Mouse (Mus musculus): ENCODE results near the gene Npff. TPM values are rescaled to one million over a fixed set of nuclear protein-coding genes. Genes with fewer than 3 reads are reported as not detected.

Gene Npff
- polyA plus RNA-seq, 1 experiment from 2014 or later: 2.0 TPM

DNA sequence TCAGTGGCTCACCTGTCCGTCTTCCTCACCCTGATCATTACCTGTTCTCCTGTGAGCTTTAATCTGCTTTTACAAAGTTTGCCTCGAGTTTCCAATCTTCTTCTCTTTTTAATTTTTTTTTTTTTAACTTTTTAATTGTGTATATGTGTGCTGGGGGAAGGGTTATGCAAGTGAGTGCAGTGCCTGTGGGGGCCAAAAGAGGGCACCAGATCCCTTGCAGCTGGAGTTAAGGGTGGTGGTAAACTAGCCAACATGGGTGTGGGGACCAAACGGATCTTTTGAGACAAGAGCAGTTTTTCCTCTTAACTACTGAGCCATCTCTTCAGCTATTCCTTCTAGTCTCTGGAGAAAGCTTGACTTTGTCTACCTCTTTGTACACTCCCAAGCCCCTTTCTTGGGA lies 3.2 kb upstream of the Npff start:
- Histone ChIP-seq H3K9me3 (replicated peaks; ENCODE audit: control insufficient read depth, low read length) (no peaks in the 10 kb centered on the region), H3K27ac (ENCODE audit: low read length) (no peak overlapping the region), H3K36me3 (ENCODE audit: control insufficient read depth, insufficient read depth, low read length) (peaks cover 18% of the 10 kb centered on the region; the same call in 1 of the 2 replicates), H3K4me1 (ENCODE audit: control insufficient read depth, insufficient read depth, low read length) (no peaks in the 10 kb centered on the region), H3K9ac (ENCODE audit: low read length) (no peak overlapping the region), H3K4me2 (ENCODE audit: low read depth, low read length) (no peak overlapping the region), H3K27me3 (ENCODE audit: control insufficient read depth, insufficient read depth, low read length) (no peaks in the 10 kb centered on the region), H3K4me3 (replicated peaks; ENCODE audit: low read length) (no peak overlapping the region)
- ATAC-seq (ENCODE audit: insufficient read depth, low FRiP score): no peak
- WGBS: 70% methylated on average over 3 of the region's 3 CpGs

DNA sequence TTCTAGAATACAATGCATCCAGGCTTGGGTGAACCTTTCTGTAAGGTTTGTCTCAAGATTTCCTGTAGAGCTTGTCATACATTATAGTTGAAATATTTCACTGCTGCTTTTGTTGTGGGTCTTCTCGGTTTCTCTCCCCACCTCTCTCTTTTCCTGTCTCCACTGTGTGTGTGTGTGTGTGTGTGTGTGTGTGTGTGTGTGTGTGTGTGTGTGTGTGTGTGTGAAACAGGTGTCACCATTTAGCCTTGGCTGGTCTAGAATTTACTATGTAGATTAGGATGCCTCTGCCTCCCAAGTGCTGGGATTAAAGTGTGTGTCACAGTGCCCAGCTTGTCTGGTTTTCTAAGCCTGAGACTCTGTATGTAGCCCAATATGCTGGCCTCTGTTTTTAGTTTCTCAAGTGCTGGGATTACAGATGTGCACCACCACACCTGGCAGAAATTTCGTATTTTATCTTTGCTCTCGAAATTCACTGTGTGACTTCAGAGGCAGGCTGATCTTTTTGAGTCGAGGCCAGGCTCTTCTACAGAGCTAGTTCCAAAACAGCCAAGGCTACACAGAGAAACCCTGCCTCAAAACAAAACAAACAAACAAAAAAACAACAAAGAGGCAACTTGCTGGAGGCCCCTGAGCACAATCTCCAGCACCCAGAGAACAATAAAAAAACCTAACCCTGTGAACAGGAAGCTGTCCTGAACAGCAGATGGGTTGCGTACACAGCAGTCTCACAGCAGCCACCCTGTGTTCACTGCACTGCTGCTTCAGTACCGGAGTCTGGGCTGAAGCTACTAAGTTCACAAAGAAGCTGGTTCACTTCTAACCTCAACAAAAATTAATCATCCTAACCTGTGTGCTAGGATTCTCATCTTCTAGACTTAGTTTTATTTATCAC lies 1.6 kb upstream of the Npff start:
- ATAC-seq (ENCODE audit: insufficient read depth, low FRiP score): no peak
- peaks cover 23% of the 10 kb centered on the region for H3K36me3 ChIP-seq (ENCODE audit: control insufficient read depth, insufficient read depth, low read length)
- no peak overlapping the region for H3K27ac ChIP-seq (ENCODE audit: low read length)
- H3K4me3 ChIP-seq (replicated peaks; ENCODE audit: low read length): no peak overlapping the region
- no peaks in the 10 kb centered on the region for H3K27me3 ChIP-seq (ENCODE audit: control insufficient read depth, insufficient read depth, low read length)
- no peak overlapping the region for H3K9ac ChIP-seq (ENCODE audit: low read length)
- no peaks in the 10 kb centered on the region for H3K4me1 ChIP-seq (ENCODE audit: control insufficient read depth, insufficient read depth, low read length)
- 74% methylated on average over 6 of the region's 6 CpGs for WGBS
- no peaks in the 10 kb centered on the region for H3K9me3 ChIP-seq (replicated peaks; ENCODE audit: control insufficient read depth, low read length)
- H3K4me2 ChIP-seq (ENCODE audit: low read depth, low read length): no peak overlapping the region

DNA sequence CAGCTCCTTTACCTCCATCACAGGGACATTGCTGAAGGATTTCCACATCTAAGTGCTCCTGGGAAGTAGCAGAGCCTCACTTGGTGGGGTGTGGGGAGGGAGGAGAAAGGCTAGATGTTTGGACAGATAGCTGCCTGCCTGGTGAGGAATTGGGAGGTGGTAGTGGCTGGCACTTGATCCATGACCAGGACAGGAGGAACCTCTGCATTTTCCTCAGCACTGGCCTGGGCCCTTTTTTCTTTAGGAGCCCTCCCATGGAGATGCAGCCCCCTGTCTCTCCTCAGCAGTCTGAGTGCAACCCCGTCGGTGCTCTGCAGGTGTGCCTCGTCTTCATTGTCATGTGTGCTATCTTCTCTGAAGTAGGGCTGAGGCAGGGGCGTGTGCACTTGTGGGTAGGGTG lies 3.3 kb downstream of the Npff start:
- Histone ChIP-seq H3K27me3 (ENCODE audit: control insufficient read depth, insufficient read depth, low read length) (no peaks in the 10 kb centered on the region), H3K9ac (ENCODE audit: low read length) (no peak overlapping the region), H3K4me3 (replicated peaks; ENCODE audit: low read length) (no peak overlapping the region), H3K27ac (ENCODE audit: low read length) (no peak overlapping the region), H3K36me3 (ENCODE audit: control insufficient read depth, insufficient read depth, low read length) (peaks cover 8% of the 10 kb centered on the region; the same call in 1 of the 2 replicates), H3K9me3 (replicated peaks; ENCODE audit: control insufficient read depth, low read length) (no peaks in the 10 kb centered on the region), H3K4me1 (ENCODE audit: control insufficient read depth, insufficient read depth, low read length) (peaks cover 18% of the 10 kb centered on the region), H3K4me2 (ENCODE audit: low read depth, low read length) (no peak overlapping the region)
- 70% methylated on average over 4 of the region's 4 CpGs for WGBS
- no peak for ATAC-seq (ENCODE audit: insufficient read depth, low FRiP score)

DNA sequence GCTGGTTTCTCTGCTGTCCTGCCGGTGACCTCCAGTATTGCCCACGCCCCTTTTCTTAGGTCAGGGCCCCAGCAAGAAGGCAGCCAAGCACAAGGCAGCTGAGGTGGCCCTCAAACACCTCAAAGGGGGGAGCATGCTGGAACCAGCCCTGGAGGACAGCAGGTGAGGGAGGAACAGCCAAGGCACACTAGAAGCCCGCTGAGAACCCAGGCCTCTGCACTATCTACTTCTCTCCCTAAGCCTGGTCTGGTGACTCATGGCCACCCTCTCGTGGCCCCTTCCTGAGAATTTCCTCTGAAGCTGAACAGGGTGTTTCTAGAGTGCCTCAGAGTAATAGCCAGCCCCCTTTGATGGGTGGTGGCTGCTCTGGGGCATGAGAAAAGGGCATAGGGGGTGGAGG lies 4.3 kb downstream of the Npff start:
- H3K4me1 ChIP-seq (ENCODE audit: control insufficient read depth, insufficient read depth, low read length): peaks cover 28% of the 10 kb centered on the region
- H3K36me3 ChIP-seq (ENCODE audit: control insufficient read depth, insufficient read depth, low read length): peaks cover 8% of the 10 kb centered on the region; the same call in 1 of the 2 replicates
- no peaks in the 10 kb centered on the region for H3K27me3 ChIP-seq (ENCODE audit: control insufficient read depth, insufficient read depth, low read length)
- H3K4me2 ChIP-seq (ENCODE audit: low read depth, low read length): no peak overlapping the region
- peak overlapping the region; percentile 44; the same call in 1 of the 2 replicates for H3K9ac ChIP-seq (ENCODE audit: low read length)
- WGBS: 50% methylated on average over 4 of the region's 4 CpGs
- no peak overlapping the region for H3K27ac ChIP-seq (ENCODE audit: low read length)
- H3K9me3 ChIP-seq (replicated peaks; ENCODE audit: control insufficient read depth, low read length): no peaks in the 10 kb centered on the region
- no peak for ATAC-seq (ENCODE audit: insufficient read depth, low FRiP score)
- H3K4me3 ChIP-seq (replicated peaks; ENCODE audit: low read length): no peak overlapping the region

DNA sequence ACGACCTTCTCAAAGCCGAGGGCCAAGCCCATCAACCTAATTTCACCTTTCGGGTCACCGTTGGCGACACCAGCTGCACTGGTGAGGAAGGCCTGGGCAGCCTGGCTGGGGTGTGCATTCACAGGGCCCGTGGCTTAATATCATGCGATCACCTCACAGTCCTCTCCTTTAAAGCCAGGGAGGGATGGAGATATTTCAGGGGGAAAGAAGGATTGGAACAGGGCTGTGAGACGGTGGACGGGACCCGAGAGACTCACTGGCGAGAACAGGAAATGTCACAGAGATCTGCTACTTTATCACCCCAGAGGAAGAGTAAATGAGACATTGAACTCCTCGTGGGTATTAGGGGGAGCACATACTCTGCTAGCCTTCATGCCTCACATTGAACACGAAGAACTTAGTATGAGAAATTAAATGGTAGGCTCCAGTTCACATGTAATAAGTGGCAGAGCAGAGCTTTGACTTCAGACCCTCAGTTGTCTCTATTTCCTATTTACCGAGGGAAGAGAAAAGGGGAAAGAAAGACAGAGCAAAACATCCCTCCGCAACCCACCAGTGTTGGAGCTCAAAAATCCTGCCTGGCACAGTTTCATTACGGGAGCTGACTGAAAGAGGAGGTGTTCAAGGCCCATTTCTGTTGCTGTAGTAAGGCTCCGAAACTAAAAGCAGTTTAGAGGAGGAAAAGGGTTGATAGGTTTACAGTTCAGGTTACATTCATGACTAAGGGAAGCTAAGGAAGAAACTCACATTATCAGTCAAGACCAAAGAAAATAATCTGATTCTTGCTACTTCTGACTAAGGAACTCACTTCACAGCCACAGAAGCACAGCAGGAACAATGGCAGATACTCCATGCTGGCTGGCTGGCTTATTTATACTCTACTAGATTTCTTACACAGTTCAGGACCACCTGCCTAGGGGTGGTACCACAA lies 5.3 kb downstream of the Npff start:
- H3K27ac ChIP-seq (ENCODE audit: low read length): peak overlapping the region; percentile 98
- peak overlapping the region; percentile 79 for H3K9ac ChIP-seq (ENCODE audit: low read length)
- 50% methylated on average over 17 of the region's 17 CpGs for WGBS
- H3K27me3 ChIP-seq (ENCODE audit: control insufficient read depth, insufficient read depth, low read length): no peaks in the 10 kb centered on the region
- peak overlapping the region; percentile 80 for H3K4me2 ChIP-seq (ENCODE audit: low read depth, low read length)
- no peak for ATAC-seq (ENCODE audit: insufficient read depth, low FRiP score)
- H3K9me3 ChIP-seq (replicated peaks; ENCODE audit: control insufficient read depth, low read length): no peaks in the 10 kb centered on the region
- peaks cover 28% of the 10 kb centered on the region for H3K4me1 ChIP-seq (ENCODE audit: control insufficient read depth, insufficient read depth, low read length)
- peaks cover 8% of the 10 kb centered on the region; the same call in 1 of the 2 replicates for H3K36me3 ChIP-seq (ENCODE audit: control insufficient read depth, insufficient read depth, low read length)
- H3K4me3 ChIP-seq (replicated peaks; ENCODE audit: low read length): peak overlapping the region; percentile 57

DNA sequence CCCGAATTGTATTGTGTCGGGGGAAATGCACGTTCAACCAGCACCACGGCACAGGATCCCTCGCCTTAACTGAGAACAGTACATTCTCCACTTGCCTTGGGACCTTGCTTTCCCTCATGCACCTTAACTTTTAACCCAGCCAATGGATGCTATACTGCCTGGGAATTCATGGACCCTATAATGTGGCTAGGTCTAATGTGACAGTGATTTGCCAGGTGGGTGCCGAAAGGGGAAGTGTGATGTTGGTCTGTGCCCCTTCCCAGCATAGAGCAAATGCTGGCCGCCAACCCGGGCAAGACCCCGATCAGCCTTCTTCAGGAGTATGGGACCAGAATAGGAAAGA lies 5.9 kb downstream of the Npff start:
- Histone ChIP-seq H3K27me3 (ENCODE audit: control insufficient read depth, insufficient read depth, low read length) (no peaks in the 10 kb centered on the region), H3K9me3 (replicated peaks; ENCODE audit: control insufficient read depth, low read length) (no peaks in the 10 kb centered on the region), H3K36me3 (ENCODE audit: control insufficient read depth, insufficient read depth, low read length) (peaks cover 8% of the 10 kb centered on the region; the same call in 1 of the 2 replicates), H3K27ac (ENCODE audit: low read length) (peak overlapping the region; percentile 98), H3K4me2 (ENCODE audit: low read depth, low read length) (peak overlapping the region; percentile 80), H3K9ac (ENCODE audit: low read length) (peak overlapping the region; percentile 79), H3K4me3 (replicated peaks; ENCODE audit: low read length) (peak overlapping the region; percentile 57), H3K4me1 (ENCODE audit: control insufficient read depth, insufficient read depth, low read length) (peaks cover 28% of the 10 kb centered on the region)
- no peak for ATAC-seq (ENCODE audit: insufficient read depth, low FRiP score)
- WGBS: 12% methylated on average over 9 of the region's 9 CpGs

DNA sequence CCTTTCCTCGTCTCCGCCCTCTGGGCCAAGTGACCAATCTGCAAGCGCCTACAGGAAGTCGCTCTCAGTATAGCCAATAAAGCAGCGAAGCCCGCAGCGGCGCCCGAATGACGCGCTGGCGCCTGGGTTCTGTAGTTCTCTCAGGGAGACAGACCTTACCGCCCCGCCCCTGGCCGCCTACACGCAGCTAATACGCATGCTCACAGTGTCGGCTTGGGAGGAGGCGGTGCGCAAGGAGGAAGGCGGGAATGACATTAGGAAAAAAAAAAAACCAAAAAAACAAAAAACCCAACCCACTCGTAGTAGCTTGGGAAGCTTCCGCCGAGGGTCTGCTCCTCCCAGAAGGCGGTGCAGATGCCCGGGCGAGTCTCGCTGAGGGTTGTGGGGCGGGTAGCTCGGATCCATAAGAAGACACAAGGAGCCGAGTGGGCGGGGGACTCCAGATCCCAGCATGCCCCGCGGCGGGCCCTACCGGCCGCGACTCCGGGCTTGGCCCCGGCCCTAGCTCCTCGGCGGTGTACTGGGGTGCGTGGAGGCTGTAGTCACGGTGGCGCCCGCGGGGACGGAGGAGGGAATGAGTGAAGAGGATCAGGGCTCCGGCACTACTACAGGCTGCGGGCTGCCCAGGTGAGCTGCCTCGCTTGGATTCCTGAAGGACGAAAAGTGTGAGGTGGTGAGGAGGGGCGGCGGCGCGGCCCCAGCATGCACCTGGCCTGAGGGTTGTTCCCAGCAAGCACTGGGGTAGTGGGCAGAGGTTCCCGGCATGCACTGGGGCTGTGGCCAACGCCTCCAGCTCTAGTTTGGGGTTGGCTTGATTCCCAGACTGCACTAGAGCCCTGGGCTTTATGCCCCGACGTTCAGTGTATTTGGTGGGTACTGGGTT lies 6.5 kb downstream of the Npff start, which contains the start of gene Tarbp2:
Gene Tarbp2, plus strand, starts transcription at position 217 of the 883 bp plus-strand sequence.
- H3K4me1 ChIP-seq (ENCODE audit: control insufficient read depth, insufficient read depth, low read length): peaks cover 28% of the 10 kb centered on the region
- under 1% methylated on average over 60 of the region's 60 CpGs for WGBS
- H3K27me3 ChIP-seq (ENCODE audit: control insufficient read depth, insufficient read depth, low read length): no peaks in the 10 kb centered on the region
- peak within 1 kb of the TSS; percentile 98 for H3K27ac ChIP-seq (ENCODE audit: low read length)
- peak within 1 kb of the TSS; percentile 57 for H3K4me3 ChIP-seq (replicated peaks; ENCODE audit: low read length)
- peaks cover 4% of the 10 kb centered on the region; the same call in 1 of the 2 replicates for H3K36me3 ChIP-seq (ENCODE audit: control insufficient read depth, insufficient read depth, low read length)
- H3K4me2 ChIP-seq (ENCODE audit: low read depth, low read length): peak within 1 kb of the TSS; percentile 86
- ATAC-seq (ENCODE audit: insufficient read depth, low FRiP score): peak; percentile 94
- no peaks in the 10 kb centered on the region for H3K9me3 ChIP-seq (replicated peaks; ENCODE audit: control insufficient read depth, low read length)
- H3K9ac ChIP-seq (ENCODE audit: low read length): peak within 1 kb of the TSS; percentile 79

DNA sequence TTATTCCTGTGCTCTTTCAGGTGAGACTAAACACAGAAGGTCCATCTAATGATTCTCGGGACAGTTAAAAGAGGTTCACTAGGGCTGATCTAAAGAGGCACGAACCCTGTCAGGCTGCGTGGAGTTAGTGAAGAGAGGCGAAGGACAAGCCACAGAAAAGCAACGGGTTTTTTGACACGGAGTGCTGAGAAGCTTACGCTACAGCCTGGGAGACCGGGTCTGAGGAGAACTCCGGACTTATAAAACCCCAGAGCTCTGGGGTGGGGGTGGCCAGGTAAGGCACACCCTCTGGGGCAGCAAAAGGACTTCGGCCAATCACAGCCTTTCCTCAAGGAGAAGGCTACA lies 7.1 kb downstream of the Npff start:
- peak overlapping the region; percentile 86 for H3K4me2 ChIP-seq (ENCODE audit: low read depth, low read length)
- H3K27ac ChIP-seq (ENCODE audit: low read length): peak overlapping the region; percentile 81
- H3K27me3 ChIP-seq (ENCODE audit: control insufficient read depth, insufficient read depth, low read length): no peaks in the 10 kb centered on the region
- no peaks in the 10 kb centered on the region for H3K9me3 ChIP-seq (replicated peaks; ENCODE audit: control insufficient read depth, low read length)
- WGBS: 0% methylated on average over 10 of the region's 10 CpGs
- H3K4me1 ChIP-seq (ENCODE audit: control insufficient read depth, insufficient read depth, low read length): peaks cover 29% of the 10 kb centered on the region
- ATAC-seq (ENCODE audit: insufficient read depth, low FRiP score): no peak
- peaks cover 4% of the 10 kb centered on the region; the same call in 1 of the 2 replicates for H3K36me3 ChIP-seq (ENCODE audit: control insufficient read depth, insufficient read depth, low read length)
- H3K4me3 ChIP-seq (replicated peaks; ENCODE audit: low read length): peak overlapping the region; percentile 57
- peak overlapping the region; percentile 75 for H3K9ac ChIP-seq (ENCODE audit: low read length)
